Mouse (Mus musculus) adipocyte (in vitro differentiated cells): ENCODE data around the gene Pom121l12.

Experiments used
- DNase-seq: peaks from one replicate; pipeline ENCODE4 v3.0.0-alpha.2; 2016; ENCODE audit warnings: low spot score

The Pom121l12 gene

DNA sequence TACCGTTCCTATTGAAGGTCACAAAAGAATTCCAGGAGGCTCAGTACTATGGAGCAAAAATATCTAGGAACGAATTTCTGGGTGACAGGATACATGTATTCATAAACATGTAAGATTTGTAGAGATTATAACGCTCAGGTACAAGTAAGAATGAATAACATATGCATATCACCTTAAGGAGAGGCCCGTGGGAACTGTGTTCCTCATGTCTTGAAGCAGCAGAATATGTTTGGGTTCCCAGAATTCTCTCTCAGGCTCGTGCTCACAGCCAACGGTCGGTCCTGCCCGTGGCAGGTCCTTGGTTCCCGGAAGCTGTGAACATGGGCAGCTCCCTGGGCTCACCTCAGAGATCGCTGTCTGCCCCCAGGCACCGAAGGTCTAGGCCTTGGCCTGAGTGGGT, at the start of gene Pom121l12:
TSS of gene Pom121l12 (plus strand) at position 301 of the 400 bp plus-strand sequence.
- DNase-seq, result no peak

DNA sequence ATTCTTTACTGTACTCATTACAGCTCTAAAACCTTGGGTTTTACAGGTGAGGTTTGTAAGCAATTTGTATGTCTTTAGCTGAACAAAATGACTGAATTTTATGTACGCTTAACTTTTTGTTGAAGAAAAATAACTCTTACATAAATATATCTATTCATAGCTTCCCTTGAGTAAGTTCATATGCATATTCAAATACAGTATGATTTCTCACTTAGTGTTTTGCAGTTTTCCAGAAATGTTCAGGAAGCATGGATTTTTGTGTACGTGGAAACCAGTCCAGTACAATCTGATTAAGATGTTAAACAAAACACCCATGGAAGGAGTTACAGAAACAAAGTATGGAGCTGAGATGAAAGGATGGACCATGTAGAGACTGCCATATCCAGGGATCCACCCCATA, 12.8 kb downstream of the Pom121l12 start:
- DNase-seq, result no peak
